Mouse (Mus musculus): ENCODE measurements around the gene Sumo1. TPM values are rescaled to one million over a fixed set of nuclear protein-coding genes. Genes with fewer than 3 reads are reported as not detected.
"Not testable (repeated sequence)": the region's sequence is repeated elsewhere in the genome, so short reads cannot be mapped to it uniquely, and the experiment has no call there.

The Sumo1 gene
- total RNA-seq, 1 experiment from 2014 or later, result 131 TPM

GRCm38 (mm10) chr1:59636349-59636748 lies 34.3 kb downstream of the Sumo1 start:
- no peak for DNase-seq

- no peak for DNase-seq
Observed at GRCm38 (mm10) chr1:59633056-59633455, 37.6 kb downstream of the Sumo1 start.

- no peak for DNase-seq
Observed at GRCm38 (mm10) chr1:59631986-59632659, 38.5 kb downstream of the Sumo1 start.

GRCm38 (mm10) chr1:59630356-59630755 lies 40.3 kb downstream of the Sumo1 start:
- DNase-seq, result not testable (repeated sequence)

GRCm38 (mm10) chr1:59629194-59629593 lies 41.4 kb downstream of the Sumo1 start:
- no peak for DNase-seq

- DNase-seq, result peak; percentile 63
Observed at GRCm38 (mm10) chr1:59625410-59625809, 45.2 kb downstream of the Sumo1 start.

GRCm38 (mm10) chr1:59623325-59624017 lies 47.2 kb downstream of the Sumo1 start:
- peak; percentile 82 for DNase-seq

- no peak for DNase-seq
Observed at GRCm38 (mm10) chr1:59619201-59619600, 51.4 kb downstream of the Sumo1 start.

- no peak for DNase-seq
Observed at GRCm38 (mm10) chr1:59615021-59615420, 55.6 kb downstream of the Sumo1 start.

- DNase-seq, result peak; percentile 89
Observed at GRCm38 (mm10) chr1:59613795-59614194, 56.8 kb downstream of the Sumo1 start.

- no peak for DNase-seq
Observed at GRCm38 (mm10) chr1:59610929-59611328, 59.7 kb downstream of the Sumo1 start.

GRCm38 (mm10) chr1:59609896-59610295 lies 60.7 kb downstream of the Sumo1 start:
- peak; percentile 65 for DNase-seq

- DNase-seq, result no peak
Observed at GRCm38 (mm10) chr1:59609458-59609857, 61.2 kb downstream of the Sumo1 start.

- DNase-seq, result no peak
Observed at GRCm38 (mm10) chr1:59608920-59609319, 61.7 kb downstream of the Sumo1 start.

GRCm38 (mm10) chr1:59608125-59608762 lies 62.4 kb downstream of the Sumo1 start:
- DNase-seq, result no peak

GRCm38 (mm10) chr1:59607071-59607470 lies 63.6 kb downstream of the Sumo1 start:
- peak; percentile 17 for DNase-seq

GRCm38 (mm10) chr1:59606479-59606878 lies 64.2 kb downstream of the Sumo1 start:
- no peak for DNase-seq

- DNase-seq, result peak; percentile 41
Observed at GRCm38 (mm10) chr1:59603893-59604292, 66.7 kb downstream of the Sumo1 start.

GRCm38 (mm10) chr1:59603417-59603712 lies 67.3 kb downstream of the Sumo1 start:
- no peak for DNase-seq

GRCm38 (mm10) chr1:59602531-59603416 lies 67.9 kb downstream of the Sumo1 start:
- DNase-seq, result no peak

- DNase-seq, result no peak
Observed at GRCm38 (mm10) chr1:59595609-59596008, 75.0 kb downstream of the Sumo1 start.

- DNase-seq, result no peak
Observed at GRCm38 (mm10) chr1:59594586-59595266, 75.9 kb downstream of the Sumo1 start.
